Mouse (Mus musculus): Measurements from ENCODE around the gene Mapre3.
"Not testable (repeated sequence)": the region's sequence is repeated elsewhere in the genome, so short reads cannot be mapped to it uniquely, and the experiment has no call there.

The Mapre3 gene

GRCm38 (mm10) chr5:30824124-30824988, 9.9 kb downstream of the Mapre3 start:
- no peak for DNase-seq

- DNase-seq: peak; percentile 18 to 28
These were observed 10.7 kb downstream of the Mapre3 start for GRCm38 (mm10) chr5:30825166-30825565.

GRCm38 (mm10) chr5:30825821-30826220, 11.4 kb downstream of the Mapre3 start:
- peak; percentile 70 to 71 for DNase-seq

- DNase-seq: no peak
These were observed 19.0 kb downstream of the Mapre3 start for GRCm38 (mm10) chr5:30833416-30833815.

- no peak for DNase-seq
These were observed 25.3 kb downstream of the Mapre3 start for GRCm38 (mm10) chr5:30839731-30840130.

- DNase-seq: no peak
These were observed 27.5 kb downstream of the Mapre3 start for GRCm38 (mm10) chr5:30841896-30842295.

- DNase-seq: no peak
These were observed 35.6 kb downstream of the Mapre3 start for GRCm38 (mm10) chr5:30849891-30850555.

GRCm38 (mm10) chr5:30850556-30850925, 36.1 kb downstream of the Mapre3 start:
- no peak for DNase-seq

GRCm38 (mm10) chr5:30853522-30853921, 39.1 kb downstream of the Mapre3 start:
- no peak for DNase-seq

- no peak for DNase-seq
These were observed 41.2 kb downstream of the Mapre3 start for GRCm38 (mm10) chr5:30855674-30856073.

GRCm38 (mm10) chr5:30856124-30856523, 41.7 kb downstream of the Mapre3 start:
- no peak for DNase-seq

GRCm38 (mm10) chr5:30863852-30864251, 49.4 kb downstream of the Mapre3 start:
- DNase-seq: no peak

GRCm38 (mm10) chr5:30864322-30864721, 49.9 kb downstream of the Mapre3 start:
- no peak for DNase-seq

GRCm38 (mm10) chr5:30866871-30867270, 52.4 kb downstream of the Mapre3 start:
- DNase-seq: no peak

GRCm38 (mm10) chr5:30867712-30868111, 53.3 kb downstream of the Mapre3 start, which contains the start of gene Tmem214:
Gene Tmem214, plus strand, starts transcription at chr5:30868012.
- DNase-seq: no peak

- no peak for DNase-seq
These were observed 54.5 kb downstream of the Mapre3 start for GRCm38 (mm10) chr5:30868981-30869380.

- peak; percentile 90 to 92 for DNase-seq
These were observed 55.1 kb downstream of the Mapre3 start for GRCm38 (mm10) chr5:30869405-30870130.

- DNase-seq: no peak
These were observed 55.6 kb downstream of the Mapre3 start for GRCm38 (mm10) chr5:30870131-30870406.

GRCm38 (mm10) chr5:30872574-30872973, 58.1 kb downstream of the Mapre3 start:
- DNase-seq: no peak

GRCm38 (mm10) chr5:30874365-30874764, 59.9 kb downstream of the Mapre3 start:
- DNase-seq: no peak

GRCm38 (mm10) chr5:30878616-30879015, 64.2 kb downstream of the Mapre3 start:
- no peak for DNase-seq

- no peak for DNase-seq
These were observed 65.0 kb downstream of the Mapre3 start for GRCm38 (mm10) chr5:30879347-30879943.

- not testable (repeated sequence) for DNase-seq
These were observed 67.4 kb downstream of the Mapre3 start for GRCm38 (mm10) chr5:30881839-30882238.

All from cerebellum, postnatal 36 days (tissue).